Mouse (Mus musculus) heart, embryonic 12.5 days (tissue): ENCODE results near the gene Stk38. TPM values are rescaled to one million over a fixed set of nuclear protein-coding genes. Genes with fewer than 3 reads are reported as not detected.

Experiments
- ATAC-seq: fragments of 200-750 bp; cut with Nextera tagmentation; 2 replicates; pipeline ENCODE4 v1.8.0; 2017; ENCODE audit warnings: moderate TSS enrichment, moderate library complexity; ENCODE audit not compliant: insufficient number of reproducible peaks, low FRiP score
- H3K27ac ChIP-seq: fragments of 300-500 bp; sonication (generic); 2 replicates; pipeline ENCODE4 v1.5.1; 2016; ENCODE audit warnings: mild to moderate bottlenecking, moderate library complexity; ENCODE audit not compliant: poor library complexity, severe bottlenecking
- H3K27me3 ChIP-seq: fragments of 300-500 bp; sonication (generic); replicated peaks from 2 replicates; pipeline ENCODE4 v1.6.1; 2016; ENCODE audit warnings: mild to moderate bottlenecking, moderate library complexity
- H3K36me3 ChIP-seq: fragments of 300-500 bp; sonication (generic); 2 replicates; pipeline ENCODE4 v1.6.1; 2016; ENCODE audit warnings: mild to moderate bottlenecking, moderate library complexity
- H3K4me1 ChIP-seq: fragments of 300-500 bp; sonication (generic); replicated peaks from 2 replicates; pipeline ENCODE4 v1.6.1; 2016; ENCODE audit warnings: mild to moderate bottlenecking
- H3K4me2 ChIP-seq: fragments of 300-500 bp; sonication (generic); 2 replicates; pipeline ENCODE4 v1.6.1; 2016; ENCODE audit warnings: mild to moderate bottlenecking, moderate library complexity
- H3K4me3 ChIP-seq: fragments of 300-500 bp; sonication (generic); 2 replicates; pipeline ENCODE4 v1.5.1; 2016; ENCODE audit warnings: mild to moderate bottlenecking
- H3K9ac ChIP-seq: fragments of 300-500 bp; sonication (generic); 2 replicates; pipeline ENCODE4 v1.6.1; 2016; ENCODE audit warnings: mild to moderate bottlenecking, moderate library complexity
- H3K9me3 ChIP-seq: fragments of 300-500 bp; sonication (generic); replicated peaks from 2 replicates; pipeline ENCODE4 v1.6.1; 2016; ENCODE audit warnings: mild to moderate bottlenecking, moderate library complexity
- WGBS: fragments of 180-500 bp; shearing (Covaris S2); methylation state at CpG from one replicate; pipeline ENCODE4 v1.1.7; 2016; 5-methylcytosine and 5-hydroxymethylcytosine counted together
- polyA plus RNA-seq: library from polyadenylated mRNA; unstranded; fragments of >200 nt; fragmentation: Nextera tagmentation; extraction: Ambion mirVana; gene quantifications from 2 replicates; pipeline ENCODE4 v1.2.1, GENCODE M21; 2016

The Stk38 gene
- polyA plus RNA-seq, 1 experiment from 2014 or later, result 94.3 TPM

- H3K4me2 ChIP-seq, result peak within 1 kb of the TSS; percentile 86
- WGBS, result under 1% methylated on average over 78 of the region's 80 CpGs
- H3K27ac ChIP-seq, result peak within 1 kb of the TSS; percentile 89
- peaks cover 5% of the 10 kb centered on the region; the same call in 1 of the 2 replicates for H3K9me3 ChIP-seq
- peak; percentile 94 for ATAC-seq
- H3K4me1 ChIP-seq, result peaks cover 19% of the 10 kb centered on the region
- H3K36me3 ChIP-seq, result peaks cover 6% of the 10 kb centered on the region; the same call in 1 of the 2 replicates
- H3K4me3 ChIP-seq, result peak within 1 kb of the TSS; percentile 67
- peak within 1 kb of the TSS; percentile 76 for H3K9ac ChIP-seq
- H3K27me3 ChIP-seq, result no peaks in the 10 kb centered on the region
Measured at GRCm38 (mm10) chr17:28951831-28952799, 55.7 kb downstream of the Stk38 start, which contains the start of gene Kctd20. Gene Kctd20 (plus strand): TSS chr17:28951950.

DNA sequence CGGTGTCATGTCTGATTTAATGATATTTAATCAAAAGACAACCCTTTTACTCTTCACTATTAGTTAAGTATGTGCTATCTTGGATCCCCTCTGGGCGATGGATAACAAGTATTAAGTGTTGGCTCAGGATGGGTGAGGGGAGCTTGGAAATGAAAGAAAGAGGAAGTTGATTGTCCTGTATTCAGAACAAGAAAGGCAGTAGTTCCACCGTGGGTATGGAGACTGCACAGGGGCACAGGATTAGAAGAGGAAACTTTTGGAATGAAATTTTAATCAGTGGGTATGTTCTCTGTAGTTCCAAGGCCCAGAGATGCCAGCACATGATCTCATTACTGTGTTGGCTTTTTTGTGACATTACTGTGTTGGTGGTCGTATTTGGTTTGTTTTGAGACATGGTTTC lies 57.0 kb downstream of the Stk38 start:
- Histone ChIP-seq H3K9ac (no peak overlapping the region), H3K27ac (no peak overlapping the region), H3K36me3 (peaks cover 2% of the 10 kb centered on the region; the same call in 1 of the 2 replicates), H3K9me3 (peaks cover 9% of the 10 kb centered on the region; the same call in 1 of the 2 replicates), H3K4me3 (no peak overlapping the region), H3K4me2 (0 out of 2 replicates have a peak overlapping the region, but pooled peaks have one; percentile 86), H3K4me1 (peaks cover 19% of the 10 kb centered on the region), H3K27me3 (no peaks in the 10 kb centered on the region)
- WGBS, result 67% methylated on average over 4 of the region's 4 CpGs
- ATAC-seq, result no peak

DNA sequence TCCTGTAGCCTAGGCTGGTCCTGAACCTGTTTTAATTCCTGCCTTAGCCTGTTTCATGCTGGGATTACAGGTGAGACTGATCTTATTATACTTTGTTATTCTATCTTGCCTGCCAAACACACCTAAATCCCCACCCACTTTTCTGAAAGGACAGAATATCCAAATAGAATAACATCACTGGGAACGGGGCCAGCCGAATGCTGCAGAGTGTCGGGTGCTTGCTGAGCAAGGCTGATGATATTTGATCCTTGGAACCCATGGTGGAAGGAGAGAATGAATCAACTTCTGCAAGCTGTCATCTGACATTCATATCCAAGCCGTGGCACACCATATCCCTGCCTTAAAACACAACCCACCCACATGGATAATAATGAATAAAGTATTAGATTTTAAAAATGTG lies 59.1 kb downstream of the Stk38 start:
- Histone ChIP-seq H3K4me2 (no peak overlapping the region), H3K4me3 (no peak overlapping the region), H3K27ac (no peak overlapping the region), H3K9ac (no peak overlapping the region), H3K4me1 (peaks cover 10% of the 10 kb centered on the region), H3K36me3 (no peaks in the 10 kb centered on the region), H3K9me3 (peaks cover 9% of the 10 kb centered on the region; the same call in 1 of the 2 replicates), H3K27me3 (no peaks in the 10 kb centered on the region)
- 73% methylated on average over 4 of the region's 4 CpGs for WGBS
- ATAC-seq, result no peak

DNA sequence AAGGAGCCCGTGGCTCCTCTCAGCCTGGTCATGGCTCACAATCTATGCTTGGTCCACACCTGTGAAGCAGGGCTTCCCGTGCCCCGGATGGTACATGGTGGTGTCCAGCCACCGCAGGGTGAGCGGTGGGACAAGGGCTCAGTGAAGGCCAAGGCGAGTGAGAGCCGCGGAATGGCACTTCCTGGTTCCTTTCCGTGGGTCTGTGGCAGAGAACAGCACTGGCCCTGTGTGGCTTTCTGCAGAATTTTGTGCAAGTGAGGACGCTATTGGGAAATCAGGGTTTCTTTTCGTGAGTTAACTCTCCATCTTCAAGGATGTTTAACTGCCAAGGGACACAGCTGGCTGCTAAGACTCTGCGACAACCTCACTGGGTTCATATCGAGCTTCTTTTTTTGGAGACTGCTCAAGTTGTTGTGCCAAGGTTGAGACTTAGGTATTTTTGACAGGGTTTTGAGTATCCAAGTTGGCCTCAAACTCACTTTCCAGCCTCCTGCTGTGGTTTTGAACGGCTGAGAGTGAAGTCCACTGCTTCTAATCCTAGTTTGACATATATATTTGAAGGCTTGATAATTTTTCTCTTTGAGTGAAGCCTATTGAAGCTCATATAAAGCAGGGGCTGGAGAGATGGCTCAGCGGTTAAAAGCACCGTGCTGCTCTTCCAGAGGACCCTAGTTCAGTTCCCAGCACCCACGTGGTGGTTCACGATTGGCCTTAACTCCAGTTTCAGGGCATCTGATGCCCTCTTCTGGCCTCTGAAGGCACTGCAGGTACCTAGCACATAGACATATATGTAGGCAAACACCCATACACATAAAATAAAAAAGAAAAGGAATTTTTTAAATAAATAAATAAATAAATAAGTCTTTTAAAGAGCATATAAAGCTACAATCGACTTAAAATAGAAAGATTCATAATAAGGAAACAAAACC lies 60.5 kb downstream of the Stk38 start:
- Histone ChIP-seq H3K27me3 (no peaks in the 10 kb centered on the region), H3K36me3 (no peaks in the 10 kb centered on the region), H3K27ac (no peak overlapping the region), H3K9ac (no peak overlapping the region), H3K9me3 (peaks cover 9% of the 10 kb centered on the region; the same call in 1 of the 2 replicates), H3K4me3 (no peak overlapping the region), H3K4me1 (peaks cover 5% of the 10 kb centered on the region), H3K4me2 (no peak overlapping the region)
- 88% methylated on average over 19 of the region's 19 CpGs for WGBS
- ATAC-seq, result no peak

- Histone ChIP-seq H3K9ac (no peak overlapping the region), H3K9me3 (peaks cover 9% of the 10 kb centered on the region), H3K27me3 (no peaks in the 10 kb centered on the region), H3K27ac (no peak overlapping the region), H3K4me1 (no peaks in the 10 kb centered on the region), H3K4me2 (no peak overlapping the region), H3K4me3 (no peak overlapping the region), H3K36me3 (no peaks in the 10 kb centered on the region)
- ATAC-seq, result no peak
- 87% methylated on average over 7 of the region's 7 CpGs for WGBS
Measured at GRCm38 (mm10) chr17:28944481-28944880, 63.3 kb downstream of the Stk38 start.

DNA sequence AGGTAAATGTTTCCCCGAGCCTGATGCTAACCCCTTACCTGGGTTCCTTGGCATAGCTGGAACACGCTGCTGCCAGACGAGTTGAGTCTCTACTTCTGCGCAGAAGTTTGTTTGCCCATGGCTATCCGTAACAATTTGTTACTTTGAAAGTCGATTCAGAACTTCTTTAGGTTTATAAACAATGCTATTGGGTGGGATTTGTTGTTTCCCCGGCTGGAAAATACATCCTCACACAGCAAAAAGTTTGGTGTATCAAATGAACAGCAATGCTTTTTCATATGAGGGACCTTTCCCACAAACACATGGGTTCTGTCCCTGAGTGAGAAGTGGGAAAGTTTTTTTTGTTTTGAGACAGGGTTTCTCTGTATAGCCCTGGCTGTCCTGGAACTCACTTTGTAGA lies 64.1 kb downstream of the Stk38 start, which contains the start of gene Pxt1:
Pxt1 (minus strand) TSS at position 101 of the 400 bp plus-strand sequence.
- ATAC-seq, result no peak
- 85% methylated on average over 7 of the region's 7 CpGs for WGBS
- Histone ChIP-seq H3K27me3 (no peaks in the 10 kb centered on the region), H3K9ac (no peak within 1 kb of the TSS), H3K36me3 (no peaks in the 10 kb centered on the region), H3K4me1 (no peaks in the 10 kb centered on the region), H3K27ac (no peak within 1 kb of the TSS), H3K4me3 (no peak within 1 kb of the TSS), H3K9me3 (peaks cover 9% of the 10 kb centered on the region), H3K4me2 (no peak within 1 kb of the TSS)

DNA sequence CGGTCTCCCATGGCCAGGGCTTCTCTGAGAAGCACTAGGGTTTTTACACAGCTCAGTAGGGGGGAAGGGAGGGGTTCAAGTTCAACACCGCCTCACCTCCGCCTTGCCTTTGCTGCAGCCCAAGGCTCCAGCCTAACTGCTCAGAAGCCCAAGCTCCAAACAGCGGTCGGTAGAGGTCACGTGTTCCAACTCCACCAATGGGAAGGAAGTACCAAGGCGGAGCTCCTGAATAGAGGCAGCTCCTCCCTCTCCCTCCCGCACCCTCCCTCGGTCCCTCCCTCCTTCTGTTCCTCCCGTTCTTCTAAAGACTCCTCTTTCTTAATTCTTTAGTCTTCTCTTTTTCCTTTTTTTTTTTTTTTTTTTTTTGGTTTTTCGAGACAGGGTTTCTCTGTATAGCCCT lies 65.7 kb downstream of the Stk38 start:
- Histone ChIP-seq H3K4me3 (no peak overlapping the region), H3K4me1 (no peaks in the 10 kb centered on the region), H3K27ac (no peak overlapping the region), H3K4me2 (no peak overlapping the region), H3K27me3 (no peaks in the 10 kb centered on the region), H3K9me3 (peaks cover 3% of the 10 kb centered on the region), H3K9ac (no peak overlapping the region), H3K36me3 (no peaks in the 10 kb centered on the region)
- peak; percentile 88; the same call in 1 of the 2 replicates for ATAC-seq
- WGBS, result 73% methylated on average over 10 of the region's 11 CpGs

DNA sequence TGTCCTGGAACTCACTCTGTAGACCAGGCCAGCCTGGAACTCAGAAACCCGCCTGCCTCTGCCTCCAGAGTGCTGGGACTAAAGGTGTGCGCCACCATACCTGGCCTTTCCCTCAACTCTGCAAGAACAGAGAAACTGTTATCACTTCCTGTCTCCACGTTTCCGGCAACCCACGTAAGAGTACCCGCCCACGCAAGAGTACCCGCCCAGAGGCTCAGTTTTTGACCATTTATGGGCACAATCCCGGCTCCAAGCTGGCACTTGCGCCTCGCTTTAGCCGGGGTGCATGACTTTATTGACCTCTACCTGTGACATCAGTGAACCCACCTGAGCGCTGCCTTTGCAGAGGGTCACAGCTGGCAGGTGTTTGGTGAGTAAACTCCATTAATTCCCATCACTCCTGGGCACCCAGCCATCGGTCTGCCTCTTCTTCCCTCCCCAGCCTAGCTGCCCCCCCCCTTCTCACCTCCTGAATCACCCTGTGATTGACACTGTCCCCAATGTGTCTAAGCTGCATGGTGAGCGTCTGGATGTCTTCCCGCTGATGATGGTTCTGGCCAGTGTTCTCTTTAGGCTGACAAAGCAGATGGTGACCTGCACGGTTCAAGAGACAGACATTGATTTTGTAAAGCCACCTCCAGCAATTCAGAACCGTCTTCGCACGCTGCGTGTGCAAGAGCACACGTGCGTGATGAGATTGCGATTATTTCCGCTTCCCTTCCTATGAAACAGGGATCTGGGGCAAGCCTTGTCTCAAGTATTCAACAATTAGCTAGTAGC lies 66.8 kb downstream of the Stk38 start:
- H3K9ac ChIP-seq, result no peak overlapping the region
- H3K27me3 ChIP-seq, result no peaks in the 10 kb centered on the region
- WGBS, result 90% methylated on average over 25 of the region's 25 CpGs
- H3K4me3 ChIP-seq, result no peak overlapping the region
- H3K36me3 ChIP-seq, result no peaks in the 10 kb centered on the region
- H3K9me3 ChIP-seq, result no peaks in the 10 kb centered on the region; the same call in 1 of the 2 replicates
- H3K27ac ChIP-seq, result no peak overlapping the region
- no peaks in the 10 kb centered on the region for H3K4me1 ChIP-seq
- ATAC-seq, result no peak
- no peak overlapping the region for H3K4me2 ChIP-seq

DNA sequence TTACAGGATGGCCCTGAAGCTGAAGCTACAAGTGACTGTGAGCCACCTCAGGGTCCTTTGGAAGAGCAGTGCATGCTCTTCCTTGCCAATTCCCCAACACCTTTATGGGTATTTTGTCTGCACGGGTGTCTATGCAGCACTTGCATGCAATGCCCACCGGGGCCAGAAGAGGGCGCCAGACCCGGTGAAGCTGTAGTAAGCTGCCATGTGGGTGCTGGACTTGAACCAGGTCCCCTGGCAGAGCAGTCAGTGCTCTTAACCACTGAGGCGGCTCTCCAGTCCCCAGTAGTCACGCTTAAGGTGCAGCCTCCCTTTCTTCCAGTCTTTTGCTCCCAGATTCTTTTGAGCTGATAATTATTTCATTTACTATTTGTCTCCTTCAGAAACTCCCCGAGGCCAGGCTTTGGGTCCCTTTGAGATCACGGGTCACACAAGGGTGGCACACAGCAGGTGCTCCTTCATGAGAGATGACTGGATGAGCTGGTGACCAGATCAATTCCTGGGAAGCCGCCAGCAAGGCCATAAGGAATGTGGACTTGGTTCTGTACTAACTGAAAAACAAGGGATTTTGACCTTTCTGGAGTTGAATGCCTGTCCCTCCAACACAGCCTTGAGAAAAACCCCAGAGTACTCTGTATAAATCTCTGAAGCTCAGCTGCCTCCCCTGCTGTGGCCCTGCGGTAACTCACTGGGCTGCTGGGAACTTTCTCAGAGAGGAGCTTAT lies 71.0 kb downstream of the Stk38 start:
- no peak overlapping the region for H3K27ac ChIP-seq

GRCm38 (mm10) chr17:28936133-28936532 lies 71.7 kb downstream of the Stk38 start:
- Histone ChIP-seq H3K9ac (no peak overlapping the region), H3K36me3 (no peaks in the 10 kb centered on the region), H3K27ac (no peak overlapping the region), H3K4me2 (no peak overlapping the region), H3K27me3 (no peaks in the 10 kb centered on the region), H3K9me3 (no peaks in the 10 kb centered on the region), H3K4me3 (no peak overlapping the region), H3K4me1 (peaks cover 7% of the 10 kb centered on the region)
- ATAC-seq, result 0 out of 2 replicates have a peak, but pooled peaks have one; percentile 9
- WGBS, result 73% methylated on average over 7 of the region's 7 CpGs

More for the DNA sequence above, 71.0 kb downstream of the Stk38 start:
- Histone ChIP-seq H3K9me3 (no peaks in the 10 kb centered on the region; the same call in 1 of the 2 replicates), H3K4me2 (no peak overlapping the region), H3K4me3 (no peak overlapping the region), H3K9ac (no peak overlapping the region), H3K4me1 (0 out of 2 replicates have a peak, but pooled peaks cover under 1% of the 10 kb centered on the region), H3K36me3 (no peaks in the 10 kb centered on the region), H3K27me3 (no peaks in the 10 kb centered on the region)
- ATAC-seq, result no peak
- 77% methylated on average over 10 of the region's 10 CpGs for WGBS
